15 mouse cellular contexts compared by ENCODE assay signal in genomic region chr1:34052422-34052821, GRCm38 (mm10).
DNase-seq lines count a peak whose midpoint lies in the region; ATAC-seq and TF ChIP-seq lines count a peak whose summit lies in the region.
"Had no signal": no experiment of that assay in that cellular context is flagged by ENCODE, and none has a peak within 500 bp of the region (broad histone marks: within the 10 kb centered on the region; RNA-seq: fewer than 3 reads in every experiment).

No protein-coding gene starts in this region.

- no peak for ATAC-seq in heart, embryonic 11.5 days (replicated peaks; ENCODE audit: insufficient number of reproducible peaks, low FRiP score, low TSS enrichment)
- no peak for ATAC-seq in liver, embryonic 12.5 days
- ATAC-seq in embryonic facial prominence, embryonic 13.5 days (ENCODE audit: insufficient number of reproducible peaks, insufficient read depth, low FRiP score, low TSS enrichment, low read depth), result no peak
- peak; percentile 67; the same call in 1 of the 2 replicates for ATAC-seq in limb, embryonic 11.5 days (ENCODE audit: insufficient number of reproducible peaks, low FRiP score, low TSS enrichment, low read depth)
- ATAC-seq: forebrain, postnatal 0 days had no signal

- intact Hi-C loops in heart, postnatal 36 days (cut with DNase I), result loop anchor here (2.0 kb wide), 1 partner anchor 16 kb away; no protein-coding TSS in a partner anchor

- no peaks in the 10 kb centered on the region for H3K79me2 ChIP-seq in liver, adult 2 months (ENCODE audit: control insufficient read depth, insufficient read depth, low read length)

- no peaks in the 10 kb centered on the region for H3K27me3 ChIP-seq in heart, embryonic 11.5 days (ENCODE audit: control insufficient read depth, insufficient read depth, low read length)
- no peaks in the 10 kb centered on the region for H3K27me3 ChIP-seq in liver, adult 2 months (ENCODE audit: control insufficient read depth, insufficient read depth, low read length)
- H3K27me3 ChIP-seq in liver, embryonic 12.5 days (replicated peaks), result no peaks in the 10 kb centered on the region
- no peaks in the 10 kb centered on the region for H3K27me3 ChIP-seq in embryonic facial prominence, embryonic 13.5 days
- H3K27me3 ChIP-seq in limb, embryonic 11.5 days (ENCODE audit: control insufficient read depth, insufficient read depth, low read length), result no peaks in the 10 kb centered on the region
- H3K27me3 ChIP-seq: midbrain, embryonic 12.5 days had no signal

- H3K27ac ChIP-seq in heart, embryonic 11.5 days (ENCODE audit: low read depth, low read length), result no peak overlapping the region
- no peak overlapping the region for H3K27ac ChIP-seq in liver, adult 2 months (replicated peaks; ENCODE audit: insufficient read depth, low read depth, low read length)
- H3K27ac ChIP-seq in liver, embryonic 12.5 days, result no peak overlapping the region
- peak overlapping the region; percentile 22; the same call in 1 of the 2 replicates for H3K27ac ChIP-seq in embryonic facial prominence, embryonic 13.5 days
- H3K27ac ChIP-seq in limb, embryonic 11.5 days (replicated peaks; ENCODE audit: low read depth, low read length), result no peak overlapping the region; the same call in 1 of the 2 replicates
- H3K27ac ChIP-seq: midbrain, embryonic 12.5 days had no signal

- no peak for TF ChIP-seq CTCF in liver, adult 2 months (IDR thresholded peaks at IDR 0.05; ENCODE audit: low read depth, low read length)

- DNase-seq in heart, postnatal 36 days, result no peak
- peak; percentile 24 for DNase-seq in liver, adult 2 months (ENCODE audit: extremely low read depth, low read depth, low spot score)
- DNase-seq in limb, embryonic 11.5 days (ENCODE audit: low spot score), result no peak
- no peak for DNase-seq in layer of hippocampus, adult 11-12 months (ENCODE audit: low spot score)
- DNase-seq: adrenal gland, postnatal 36 days; cerebellum, adult 9-10 months; forebrain, postnatal 0 days; kidney, adult 9 months; lung, adult 2 months; lung, postnatal 4 days; thymus, postnatal 36 days had no signal

- no peak overlapping the region for H3K9ac ChIP-seq in heart, embryonic 11.5 days (ENCODE audit: low read depth, low read length)
- no peak overlapping the region for H3K9ac ChIP-seq in liver, adult 2 months (ENCODE audit: low read depth, low read length)
- H3K9ac ChIP-seq in liver, embryonic 12.5 days, result no peak overlapping the region
- H3K9ac ChIP-seq in embryonic facial prominence, embryonic 13.5 days, result no peak overlapping the region
- no peak overlapping the region for H3K9ac ChIP-seq in limb, embryonic 11.5 days (ENCODE audit: low read length)
- H3K9ac ChIP-seq: forebrain, postnatal 0 days; midbrain, embryonic 12.5 days had no signal

- H3K9me3 ChIP-seq in heart, embryonic 11.5 days (replicated peaks; ENCODE audit: control insufficient read depth, low read length), result no peaks in the 10 kb centered on the region
- H3K9me3 ChIP-seq in liver, embryonic 12.5 days (replicated peaks), result no peaks in the 10 kb centered on the region
- H3K9me3 ChIP-seq in embryonic facial prominence, embryonic 13.5 days, result no peaks in the 10 kb centered on the region
- H3K9me3 ChIP-seq in limb, embryonic 11.5 days (ENCODE audit: control insufficient read depth, low read length), result no peaks in the 10 kb centered on the region
- H3K9me3 ChIP-seq: midbrain, embryonic 12.5 days had no signal

- no peak overlapping the region for H3K4me3 ChIP-seq in heart, embryonic 11.5 days (ENCODE audit: low read depth, low read length)
- H3K4me3 ChIP-seq in liver, adult 2 months (ENCODE audit: insufficient read depth, low read depth, low read length), result no peak overlapping the region
- H3K4me3 ChIP-seq in liver, embryonic 12.5 days, result no peak overlapping the region
- no peak overlapping the region for H3K4me3 ChIP-seq in embryonic facial prominence, embryonic 13.5 days
- H3K4me3 ChIP-seq in limb, embryonic 11.5 days (ENCODE audit: low read depth, low read length), result no peak overlapping the region
- H3K4me3 ChIP-seq: midbrain, embryonic 12.5 days had no signal

- H3K4me2 ChIP-seq in heart, embryonic 11.5 days, result peak overlapping the region; percentile 14; the same call in 1 of the 2 replicates
- H3K4me2 ChIP-seq in liver, embryonic 12.5 days, result no peak overlapping the region
- H3K4me2 ChIP-seq in embryonic facial prominence, embryonic 13.5 days, result no peak overlapping the region
- no peak overlapping the region for H3K4me2 ChIP-seq in limb, embryonic 11.5 days (ENCODE audit: low read depth, severe bottlenecking)
- H3K4me2 ChIP-seq: midbrain, embryonic 12.5 days had no signal

- WGBS in heart, embryonic 11.5 days (ENCODE audit: insufficient replicate concordance), result 55% methylated on average over 5 of the region's 5 CpGs
- 52% methylated on average over 5 of the region's 5 CpGs for whole genome bisulfite sequencing in liver, adult 2 months
- WGBS in liver, embryonic 12.5 days (ENCODE audit: insufficient replicate concordance), result 74% methylated on average over 5 of the region's 5 CpGs
- WGBS in embryonic facial prominence, embryonic 13.5 days, result 30% methylated on average over 5 of the region's 5 CpGs
- WGBS in limb, embryonic 11.5 days, result 55% methylated on average over 5 of the region's 5 CpGs

- no peak for TF ChIP-seq POLR2A in liver, adult 2 months (IDR thresholded peaks at IDR 0.05; ENCODE audit: extremely low read depth, insufficient read depth, low read length)

- H3K4me1 ChIP-seq in heart, embryonic 11.5 days (ENCODE audit: control insufficient read depth, insufficient read depth, low read length), result peaks cover 19% of the 10 kb centered on the region
- no peaks in the 10 kb centered on the region for H3K4me1 ChIP-seq in liver, adult 2 months (ENCODE audit: control insufficient read depth, insufficient read depth, low read length)
- H3K4me1 ChIP-seq in liver, embryonic 12.5 days, result no peaks in the 10 kb centered on the region; the same call in 1 of the 2 replicates
- peaks cover 10% of the 10 kb centered on the region; the same call in 1 of the 2 replicates for H3K4me1 ChIP-seq in embryonic facial prominence, embryonic 13.5 days
- no peaks in the 10 kb centered on the region for H3K4me1 ChIP-seq in limb, embryonic 11.5 days (ENCODE audit: control insufficient read depth, insufficient read depth, low read length)

- no peaks in the 10 kb centered on the region for H3K36me3 ChIP-seq in heart, embryonic 11.5 days (ENCODE audit: control insufficient read depth, insufficient read depth, low read length)
- H3K36me3 ChIP-seq in liver, adult 2 months (ENCODE audit: control insufficient read depth, insufficient read depth, low read length), result no peaks in the 10 kb centered on the region
- no peaks in the 10 kb centered on the region for H3K36me3 ChIP-seq in liver, embryonic 12.5 days
- no peaks in the 10 kb centered on the region for H3K36me3 ChIP-seq in embryonic facial prominence, embryonic 13.5 days
- no peaks in the 10 kb centered on the region for H3K36me3 ChIP-seq in limb, embryonic 11.5 days (ENCODE audit: control insufficient read depth, insufficient read depth, low read length)
- H3K36me3 ChIP-seq: midbrain, embryonic 12.5 days had no signal
